In genomic region chr3:82022421-82022920, GRCm38 (mm10) we compare ENCODE assay signal across 26 mouse cellular contexts. TPM values are rescaled to one million over a fixed set of nuclear protein-coding genes. Genes with fewer than 3 reads are reported as not detected.
A peak's percentile ranks its signal among the peaks of the same experiment; 100 is the strongest.
DNase-seq lines count a peak whose midpoint lies in the region; ATAC-seq and TF ChIP-seq lines count a peak whose summit lies in the region.
"Had no signal": no experiment of that assay in that cellular context is flagged by ENCODE, and none has a peak within 500 bp of the region (broad histone marks: within the 10 kb centered on the region; RNA-seq: fewer than 3 reads in every experiment).

No protein-coding gene starts in this region.

- no peak overlapping the region for H3K4me2 ChIP-seq in kidney, embryonic 15.5 days
- H3K4me2 ChIP-seq in liver, embryonic 11.5 days: no peak overlapping the region
- no peak overlapping the region for H3K4me2 ChIP-seq in liver, postnatal 0 days (ENCODE audit: low read depth, low read length)
- no peak overlapping the region for H3K4me2 ChIP-seq in liver, embryonic 12.5 days

- TF ChIP-seq CTCF in kidney, adult 2 months (conservative IDR thresholded peaks at IDR 0.05; ENCODE audit: insufficient read depth, insufficient read length, low read depth, low read length): no peak
- no peak for TF ChIP-seq CTCF in liver, adult 2 months (IDR thresholded peaks at IDR 0.05; ENCODE audit: low read depth, low read length)
- TF ChIP-seq CTCF in liver, postnatal 0 days (IDR thresholded peaks at IDR 0.05; ENCODE audit: low read depth): no peak

- H3K9ac ChIP-seq in kidney, embryonic 15.5 days: no peak overlapping the region
- H3K9ac ChIP-seq in liver, adult 2 months (ENCODE audit: low read depth, low read length): no peak overlapping the region
- H3K9ac ChIP-seq in liver, embryonic 11.5 days (ENCODE audit: low read depth, low read length): no peak overlapping the region
- H3K9ac ChIP-seq in liver, postnatal 0 days (replicated peaks): no peak overlapping the region
- H3K9ac ChIP-seq in liver, embryonic 12.5 days: no peak overlapping the region

- peak overlapping the region; percentile 16; the same call in 1 of the 2 replicates for H3K27ac ChIP-seq in kidney, adult 2 months (ENCODE audit: insufficient read depth, low read depth, low read length)
- no peak overlapping the region for H3K27ac ChIP-seq in kidney, embryonic 15.5 days
- H3K27ac ChIP-seq in liver, adult 2 months (replicated peaks; ENCODE audit: insufficient read depth, low read depth, low read length): peak overlapping the region; percentile 98
- H3K27ac ChIP-seq in liver, embryonic 11.5 days (ENCODE audit: low read depth, low read length): no peak overlapping the region
- H3K27ac ChIP-seq in liver, postnatal 0 days (ENCODE audit: low read depth): peak overlapping the region; percentile 40; the same call in 1 of the 2 replicates
- no peak overlapping the region for H3K27ac ChIP-seq in liver, embryonic 12.5 days

- WGBS in kidney, adult 2 months: 54% methylated on average over 8 of the region's 8 CpGs
- 83% methylated on average over 8 of the region's 8 CpGs for WGBS in kidney, embryonic 15.5 days
- 25% methylated on average over 8 of the region's 8 CpGs for WGBS in liver, adult 2 months
- 78% methylated on average over 8 of the region's 8 CpGs for WGBS in liver, embryonic 11.5 days
- WGBS in liver, postnatal 0 days (ENCODE audit: insufficient replicate concordance): 69% methylated on average over 8 of the region's 8 CpGs
- WGBS in liver, embryonic 12.5 days (ENCODE audit: insufficient replicate concordance): 67% methylated on average over 8 of the region's 8 CpGs

- no peak for TF ChIP-seq POLR2A in kidney, adult 2 months (IDR thresholded peaks at IDR 0.05; ENCODE audit: low read depth, low read length)
- TF ChIP-seq POLR2A in liver, adult 2 months (IDR thresholded peaks at IDR 0.05; ENCODE audit: extremely low read depth, insufficient read depth, low read length): no peak

- no peaks in the 10 kb centered on the region for H3K9me3 ChIP-seq in kidney, embryonic 15.5 days (replicated peaks)
- no peaks in the 10 kb centered on the region for H3K9me3 ChIP-seq in liver, embryonic 11.5 days (ENCODE audit: control insufficient read depth, low read length)
- H3K9me3 ChIP-seq in liver, postnatal 0 days (ENCODE audit: low read length): no peaks in the 10 kb centered on the region
- no peaks in the 10 kb centered on the region for H3K9me3 ChIP-seq in liver, embryonic 12.5 days (replicated peaks)
- H3K9me3 ChIP-seq: G1E had no signal

- peak; percentile 57 for DNase-seq in kidney, adult 2 months
- no peak for DNase-seq in kidney, postnatal 25 days
- peak; percentile 25 for DNase-seq in kidney, adult 9 months
- peak; percentile 93 for DNase-seq in liver, adult 2 months (ENCODE audit: extremely low read depth, low read depth, low spot score)
- DNase-seq in liver, embryonic 11.5 days (ENCODE audit: low spot score): no peak
- no peak for DNase-seq in liver, postnatal 0 days
- DNase-seq: adrenal gland, adult 2 months; adrenal gland, adult 8-10 months; adrenal gland, postnatal 10 days; adrenal gland, postnatal 14 days; adrenal gland, postnatal 25 days; adrenal gland, postnatal 36 days; B cell, adult 2 months; cerebellum, adult 11 months; cerebellum, adult 11-12 months had no signal

- no peak for TF ChIP-seq EP300 in liver, postnatal 0 days (IDR thresholded peaks at IDR 0.05; ENCODE audit: low read depth)

- ATAC-seq in kidney, embryonic 15.5 days (replicated peaks; ENCODE audit: low FRiP score): no peak
- no peak for ATAC-seq in liver, embryonic 11.5 days (replicated peaks; ENCODE audit: low FRiP score)
- ATAC-seq in liver, postnatal 0 days: no peak
- ATAC-seq in liver, embryonic 12.5 days: no peak
- ATAC-seq: activated CD4-positive, CD25-positive, alpha-beta regulatory T cell, adult 4 months; CD4-positive, CD25-positive, alpha-beta regulatory T cell, adult 4 months; Patski had no signal

- H3K36me3 ChIP-seq in kidney, adult 2 months (ENCODE audit: control insufficient read depth, insufficient read depth, low read length): no peaks in the 10 kb centered on the region
- no peaks in the 10 kb centered on the region for H3K36me3 ChIP-seq in kidney, embryonic 15.5 days
- no peaks in the 10 kb centered on the region for H3K36me3 ChIP-seq in liver, adult 2 months (ENCODE audit: control insufficient read depth, insufficient read depth, low read length)
- H3K36me3 ChIP-seq in liver, embryonic 11.5 days (ENCODE audit: control insufficient read depth, insufficient read depth, low read length): no peaks in the 10 kb centered on the region
- H3K36me3 ChIP-seq in liver, postnatal 0 days (replicated peaks; ENCODE audit: insufficient read depth, low read length): no peaks in the 10 kb centered on the region
- H3K36me3 ChIP-seq in liver, embryonic 12.5 days: no peaks in the 10 kb centered on the region
- H3K36me3 ChIP-seq: G1E had no signal

- no peaks in the 10 kb centered on the region for H3K79me2 ChIP-seq in liver, adult 2 months (ENCODE audit: control insufficient read depth, insufficient read depth, low read length)

- H3K4me3 ChIP-seq in kidney, adult 2 months (ENCODE audit: insufficient read depth, low read depth, low read length): no peak overlapping the region
- no peak overlapping the region for H3K4me3 ChIP-seq in kidney, embryonic 15.5 days (replicated peaks)
- H3K4me3 ChIP-seq in liver, adult 2 months (ENCODE audit: insufficient read depth, low read depth, low read length): peak overlapping the region; percentile 3; the same call in 1 of the 2 replicates
- H3K4me3 ChIP-seq in liver, embryonic 11.5 days (ENCODE audit: low read depth, low read length): no peak overlapping the region
- no peak overlapping the region for H3K4me3 ChIP-seq in liver, postnatal 0 days (ENCODE audit: low read depth, low read length)
- H3K4me3 ChIP-seq in liver, embryonic 12.5 days: no peak overlapping the region

- H3K4me1 ChIP-seq in kidney, adult 2 months (ENCODE audit: control insufficient read depth, insufficient read depth, low read length): no peaks in the 10 kb centered on the region
- no peaks in the 10 kb centered on the region for H3K4me1 ChIP-seq in kidney, embryonic 15.5 days
- H3K4me1 ChIP-seq in liver, adult 2 months (ENCODE audit: control insufficient read depth, insufficient read depth, low read length): peaks cover 16% of the 10 kb centered on the region
- no peaks in the 10 kb centered on the region for H3K4me1 ChIP-seq in liver, embryonic 11.5 days (replicated peaks; ENCODE audit: control insufficient read depth, insufficient read depth, low read length)
- H3K4me1 ChIP-seq in liver, postnatal 0 days (ENCODE audit: insufficient read depth): no peaks in the 10 kb centered on the region
- H3K4me1 ChIP-seq in liver, embryonic 12.5 days: no peaks in the 10 kb centered on the region

- no peaks in the 10 kb centered on the region for H3K27me3 ChIP-seq in kidney, adult 2 months (replicated peaks; ENCODE audit: control insufficient read depth, insufficient read depth, low read length)
- no peaks in the 10 kb centered on the region for H3K27me3 ChIP-seq in kidney, embryonic 15.5 days
- no peaks in the 10 kb centered on the region for H3K27me3 ChIP-seq in liver, adult 2 months (ENCODE audit: control insufficient read depth, insufficient read depth, low read length)
- no peaks in the 10 kb centered on the region for H3K27me3 ChIP-seq in liver, embryonic 11.5 days (replicated peaks; ENCODE audit: control insufficient read depth, insufficient read depth, low read length)
- H3K27me3 ChIP-seq in liver, postnatal 0 days (ENCODE audit: insufficient read depth, low read length): no peaks in the 10 kb centered on the region
- no peaks in the 10 kb centered on the region for H3K27me3 ChIP-seq in liver, embryonic 12.5 days (replicated peaks)
- H3K27me3 ChIP-seq: CH12.LX had no signal

RNA-seq across cellular contexts. Expression of gene Asic5, which starts 40.4 kb away (rescaled TPM):
- polyA plus RNA-seq in kidney, adult 2 months (2012; rRNA removed): not detected in 2 replicates
- polyA plus RNA-seq in kidney, embryonic 15.5 days (2015; fragmentation: Nextera tagmentation; extraction: Ambion mirVana): not detected in 2 replicates
- total RNA-seq in liver, adult 2 months (2014; rRNA removed): 7.5 and 8.7 TPM in 2 replicates
- 1.1 and 1.7 TPM in 2 replicates for polyA plus RNA-seq in liver, adult 2 months (2012; rRNA removed)
- polyA plus RNA-seq in liver, embryonic 11.5 days (2014; fragmentation: Nextera tagmentation; extraction: Ambion mirVana): not detected in 2 replicates
- polyA plus RNA-seq in liver, postnatal 0 days (2015; fragmentation: Nextera tagmentation; extraction: Ambion mirVana): 0.64 and 1.1 TPM in 2 replicates
- polyA plus RNA-seq in liver, embryonic 12.5 days (2016; fragmentation: Nextera tagmentation; extraction: Ambion mirVana): not detected in 2 replicates
- total RNA-seq: adrenal gland, adult 18-20 months; adrenal gland, adult 2 months; adrenal gland, adult 8-10 months; adrenal gland, postnatal 25 days; adrenal gland, postnatal 36 days; CH12.LX; ES-E14; G1E; MEL had no signal
- polyA plus RNA-seq: activated CD4-positive, CD25-positive, alpha-beta regulatory T cell, adult 4 months; adrenal gland, adult 2 months; C2C12; CD4-positive, CD25-positive, alpha-beta regulatory T cell, adult 4 months; G1E; Patski had no signal

RNA-seq across cellular contexts. Expression of gene Tdo2, which starts 46.5 kb away (rescaled TPM):
- not detected in 2 replicates for polyA plus RNA-seq in kidney, adult 2 months (2012; rRNA removed)
- 0.09 and 0.19 TPM in 2 replicates for polyA plus RNA-seq in kidney, embryonic 15.5 days (2015; fragmentation: Nextera tagmentation; extraction: Ambion mirVana)
- total RNA-seq in liver, adult 2 months (2014; rRNA removed): 2,393 and 2,551 TPM in 2 replicates
- polyA plus RNA-seq in liver, adult 2 months (2012; rRNA removed): 931 and 1,118 TPM in 2 replicates
- 0.38 and 0.71 TPM in 2 replicates for polyA plus RNA-seq in liver, embryonic 11.5 days (2014; fragmentation: Nextera tagmentation; extraction: Ambion mirVana)
- 8.6 and 9.3 TPM in 2 replicates for polyA plus RNA-seq in liver, postnatal 0 days (2015; fragmentation: Nextera tagmentation; extraction: Ambion mirVana)
- 0.12 and 0.17 TPM in 2 replicates for polyA plus RNA-seq in liver, embryonic 12.5 days (2016; fragmentation: Nextera tagmentation; extraction: Ambion mirVana)
- total RNA-seq: CH12.LX, ES-E14, G1E, MEL had no signal
- polyA plus RNA-seq: C2C12, G1E had no signal

RNA-seq across cellular contexts. Expression of gene Gucy1b1, which starts 52.0 kb away (rescaled TPM):
- 5.3 and 6.7 TPM in 2 replicates for polyA plus RNA-seq in kidney, adult 2 months (2012; rRNA removed)
- 34.1 and 34.3 TPM in 2 replicates for polyA plus RNA-seq in kidney, embryonic 15.5 days (2015; fragmentation: Nextera tagmentation; extraction: Ambion mirVana)
- 6.7 and 7.3 TPM in 2 replicates for total RNA-seq in liver, adult 2 months (2014; rRNA removed)
- 1.9 and 3.0 TPM in 2 replicates for polyA plus RNA-seq in liver, adult 2 months (2012; rRNA removed)
- polyA plus RNA-seq in liver, embryonic 11.5 days (2014; fragmentation: Nextera tagmentation; extraction: Ambion mirVana): 18.2 and 23.5 TPM in 2 replicates
- polyA plus RNA-seq in liver, postnatal 0 days (2015; fragmentation: Nextera tagmentation; extraction: Ambion mirVana): 6.9 and 7.7 TPM in 2 replicates
- 14.1 and 14.7 TPM in 2 replicates for polyA plus RNA-seq in liver, embryonic 12.5 days (2016; fragmentation: Nextera tagmentation; extraction: Ambion mirVana)
- total RNA-seq: CH12.LX, MEL had no signal
- polyA plus RNA-seq: C2C12, G1E, Patski had no signal

Comparison
In these comparisons a context has a peak if more than half of its experiments do, and no peak if none do; other contexts are left out.
1. DNase-seq: peak in kidney, adult 2 months (single experiment), kidney, adult 9 months (single experiment) and liver, adult 2 months (single experiment); none in kidney, postnatal 25 days (0 of 2), liver, embryonic 11.5 days (single experiment) and liver, postnatal 0 days (single experiment).
2. H3K27ac ChIP-seq: peak in kidney, adult 2 months (single experiment), liver, adult 2 months (single experiment) and liver, postnatal 0 days (single experiment); none in kidney, embryonic 15.5 days (single experiment), liver, embryonic 11.5 days (single experiment) and liver, embryonic 12.5 days (single experiment).
3. RNA of gene Tdo2, which starts 46.5 kb away (polyA plus RNA-seq): 931 to 1,118 TPM in liver, adult 2 months; 8.6 to 9.3 TPM in liver, postnatal 0 days, 0.38 to 0.71 TPM in liver, embryonic 11.5 days, 0.12 to 0.17 TPM in liver, embryonic 12.5 days, 0.09 to 0.19 TPM in kidney, embryonic 15.5 days and not detected in kidney, adult 2 months; every median in the first group is over 10 times any median in the second.